Mouse (Mus musculus): ENCODE measurements at regions not wholly inside any gene's neighbourhood (a gene's known extent, or its start where the extent isn't known, plus 50 kb on each side); places are given as distances from the start of the nearest gene placed in this dataset.

DNA sequence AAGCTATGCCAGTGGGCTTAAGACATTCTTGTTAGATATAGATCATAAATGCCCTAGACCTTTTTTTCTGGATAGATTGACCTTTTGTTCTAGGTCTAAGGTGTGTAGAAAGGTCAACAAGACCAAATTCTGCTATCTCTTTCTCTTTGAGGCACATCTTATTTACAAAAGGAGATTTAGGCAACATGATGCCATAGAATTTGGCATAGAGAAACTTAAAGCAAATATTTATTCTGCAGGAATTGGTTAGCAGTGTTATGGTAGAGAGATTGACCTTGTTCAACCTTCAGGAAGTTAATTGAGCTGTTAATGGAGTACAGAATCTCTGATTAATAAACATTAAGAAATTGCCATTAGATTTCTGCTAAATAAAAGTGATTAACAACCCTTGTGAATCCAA, 236.4 kb downstream of the Snx13 start:
- Histone ChIP-seq H3K4me1 (ENCODE audit: control insufficient read depth, insufficient read depth, low read length) (no peaks in the 10 kb centered on the region), H3K27ac (ENCODE audit: control insufficient read depth, insufficient read depth, low read depth, low read length) (no peak overlapping the region), H3K27me3 (ENCODE audit: control insufficient read depth, insufficient read depth, low read length) (no peaks in the 10 kb centered on the region), H3K36me3 (ENCODE audit: control insufficient read depth, insufficient read depth, low read length) (no peaks in the 10 kb centered on the region), H3K4me3 (ENCODE audit: control insufficient read depth, low read depth, low read length) (no peak overlapping the region)
- TF ChIP-seq POLR2A (IDR thresholded peaks at IDR 0.05; ENCODE audit: control insufficient read depth, low read depth, low read length) (no peak), CTCF (IDR thresholded peaks at IDR 0.05; ENCODE audit: control insufficient read depth, insufficient read depth, insufficient replicate concordance, low read depth, low read length) (no peak)

DNA sequence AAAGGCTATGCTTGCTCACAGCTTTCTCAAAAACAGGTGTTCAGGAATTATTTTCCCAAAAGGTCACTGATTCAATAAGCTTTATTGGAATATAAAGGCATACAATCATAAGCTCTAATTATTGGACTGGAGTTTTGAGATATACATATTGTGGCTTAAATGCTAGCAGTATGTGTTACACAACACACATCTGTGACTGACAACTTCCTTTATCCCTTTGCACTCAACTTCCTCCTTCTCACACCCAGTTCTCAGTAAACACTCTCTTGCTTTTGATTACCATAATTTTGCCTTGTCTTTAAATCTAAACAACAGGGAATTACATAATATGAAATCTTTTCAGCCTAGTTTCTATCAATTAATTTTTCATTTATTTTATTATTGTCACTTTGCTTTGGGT, 222.5 kb downstream of the Snx13 start:
- no peak overlapping the region for H3K27ac ChIP-seq (ENCODE audit: control insufficient read depth, insufficient read depth, low read depth, low read length)
- H3K27me3 ChIP-seq (ENCODE audit: control insufficient read depth, insufficient read depth, low read length): no peaks in the 10 kb centered on the region
- TF ChIP-seq POLR2A (IDR thresholded peaks at IDR 0.05; ENCODE audit: control insufficient read depth, low read depth, low read length) (no peak), CTCF (IDR thresholded peaks at IDR 0.05; ENCODE audit: control insufficient read depth, insufficient read depth, insufficient replicate concordance, low read depth, low read length) (no peak)
- no peaks in the 10 kb centered on the region for H3K4me1 ChIP-seq (ENCODE audit: control insufficient read depth, insufficient read depth, low read length)
- no peak overlapping the region for H3K4me3 ChIP-seq (ENCODE audit: control insufficient read depth, low read depth, low read length)
- H3K36me3 ChIP-seq (ENCODE audit: control insufficient read depth, insufficient read depth, low read length): no peaks in the 10 kb centered on the region

DNA sequence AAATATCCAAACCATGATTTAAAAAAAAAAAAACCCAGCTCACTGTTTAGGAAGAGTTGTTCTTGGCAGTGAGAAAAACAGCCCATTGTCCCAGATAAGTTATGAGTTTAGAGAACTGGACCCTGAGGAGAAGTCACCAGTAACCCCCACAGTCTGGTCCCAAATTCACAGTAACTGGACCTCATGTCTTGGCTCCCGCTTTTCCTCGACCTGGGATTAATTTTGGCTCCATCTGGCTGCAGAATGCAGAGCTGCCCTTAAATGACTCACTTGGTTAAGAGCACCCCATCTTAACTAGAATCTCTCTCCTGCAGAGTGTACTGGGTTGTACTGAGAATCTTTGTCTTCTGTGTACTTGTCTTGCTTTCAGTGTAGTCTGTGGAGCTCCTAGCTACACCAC, 221.0 kb downstream of the Snx13 start:
- H3K36me3 ChIP-seq (ENCODE audit: control insufficient read depth, insufficient read depth, low read length): no peaks in the 10 kb centered on the region
- H3K4me3 ChIP-seq (ENCODE audit: control insufficient read depth, low read depth, low read length): no peak overlapping the region
- no peak overlapping the region for H3K27ac ChIP-seq (ENCODE audit: control insufficient read depth, insufficient read depth, low read depth, low read length)
- H3K27me3 ChIP-seq (ENCODE audit: control insufficient read depth, insufficient read depth, low read length): no peaks in the 10 kb centered on the region
- TF ChIP-seq CTCF (IDR thresholded peaks at IDR 0.05; ENCODE audit: control insufficient read depth, insufficient read depth, insufficient replicate concordance, low read depth, low read length): no peak
- no peak for TF ChIP-seq POLR2A (IDR thresholded peaks at IDR 0.05; ENCODE audit: control insufficient read depth, low read depth, low read length)
- H3K4me1 ChIP-seq (ENCODE audit: control insufficient read depth, insufficient read depth, low read length): no peaks in the 10 kb centered on the region

DNA sequence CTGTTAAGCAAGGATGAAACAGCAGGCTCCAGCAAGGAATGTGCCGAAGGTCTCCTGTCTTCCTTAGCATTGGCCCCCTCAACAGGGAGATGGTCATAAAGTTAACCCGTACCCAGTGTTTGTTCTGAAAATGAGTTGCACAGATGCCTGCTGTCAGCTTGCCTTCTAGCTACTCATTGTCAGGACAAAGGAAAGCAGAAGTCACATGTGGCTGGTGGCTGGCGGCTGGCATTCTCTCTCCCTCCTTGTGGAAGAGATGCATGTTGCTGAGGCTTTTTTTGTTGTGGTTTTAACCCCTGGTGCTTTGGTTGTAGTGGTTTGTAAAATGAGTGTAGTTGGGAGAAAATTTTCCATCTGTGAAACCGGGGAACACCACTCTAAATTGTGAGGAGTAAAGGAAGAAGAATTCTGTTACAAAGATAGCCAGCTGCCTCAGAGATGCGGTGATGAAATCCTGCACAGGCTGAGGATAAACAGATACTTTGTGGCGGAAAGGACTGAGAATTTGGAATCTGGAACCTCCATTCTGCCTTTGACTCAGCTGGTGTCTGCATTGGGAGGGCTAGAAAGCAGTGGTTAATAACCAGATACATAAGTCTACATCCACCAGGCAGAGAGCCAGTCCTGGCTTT, 220.2 kb downstream of the Snx13 start:
- no peaks in the 10 kb centered on the region for H3K36me3 ChIP-seq (ENCODE audit: control insufficient read depth, insufficient read depth, low read length)
- no peaks in the 10 kb centered on the region for H3K4me1 ChIP-seq (ENCODE audit: control insufficient read depth, insufficient read depth, low read length)
- no peak overlapping the region for H3K4me3 ChIP-seq (ENCODE audit: control insufficient read depth, low read depth, low read length)
- no peaks in the 10 kb centered on the region for H3K27me3 ChIP-seq (ENCODE audit: control insufficient read depth, insufficient read depth, low read length)
- H3K27ac ChIP-seq (ENCODE audit: control insufficient read depth, insufficient read depth, low read depth, low read length): no peak overlapping the region
- TF ChIP-seq CTCF (IDR thresholded peaks at IDR 0.05; ENCODE audit: control insufficient read depth, insufficient read depth, insufficient replicate concordance, low read depth, low read length) (no peak), POLR2A (IDR thresholded peaks at IDR 0.05; ENCODE audit: control insufficient read depth, low read depth, low read length) (no peak)

DNA sequence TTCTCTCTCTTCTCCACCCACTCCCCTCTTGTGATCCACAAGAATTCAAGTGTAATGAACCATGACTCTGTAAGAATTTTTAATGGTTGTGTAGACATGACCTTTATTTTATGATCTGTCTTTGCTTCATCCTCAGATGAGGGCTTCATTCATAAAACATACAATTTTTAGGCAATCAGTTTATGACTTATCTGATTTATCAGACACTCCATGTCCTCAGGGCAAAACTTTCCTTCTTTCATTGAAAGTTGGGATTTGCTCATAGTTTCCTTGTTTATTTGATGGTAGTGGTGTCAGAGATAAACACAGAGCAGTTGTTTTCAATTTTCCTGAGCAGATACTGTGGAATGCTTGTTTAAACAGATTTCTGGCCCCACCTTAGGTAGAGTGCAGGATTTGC, 212.8 kb downstream of the Snx13 start:
- no peaks in the 10 kb centered on the region for H3K36me3 ChIP-seq (ENCODE audit: control insufficient read depth, insufficient read depth, low read length)
- no peak for TF ChIP-seq CTCF (IDR thresholded peaks at IDR 0.05; ENCODE audit: control insufficient read depth, insufficient read depth, insufficient replicate concordance, low read depth, low read length)
- TF ChIP-seq POLR2A (IDR thresholded peaks at IDR 0.05; ENCODE audit: control insufficient read depth, low read depth, low read length): no peak
- no peaks in the 10 kb centered on the region for H3K27me3 ChIP-seq (ENCODE audit: control insufficient read depth, insufficient read depth, low read length)
- H3K4me1 ChIP-seq (ENCODE audit: control insufficient read depth, insufficient read depth, low read length): no peaks in the 10 kb centered on the region
- no peak overlapping the region for H3K4me3 ChIP-seq (ENCODE audit: control insufficient read depth, low read depth, low read length)
- no peak overlapping the region for H3K27ac ChIP-seq (ENCODE audit: control insufficient read depth, insufficient read depth, low read depth, low read length)

DNA sequence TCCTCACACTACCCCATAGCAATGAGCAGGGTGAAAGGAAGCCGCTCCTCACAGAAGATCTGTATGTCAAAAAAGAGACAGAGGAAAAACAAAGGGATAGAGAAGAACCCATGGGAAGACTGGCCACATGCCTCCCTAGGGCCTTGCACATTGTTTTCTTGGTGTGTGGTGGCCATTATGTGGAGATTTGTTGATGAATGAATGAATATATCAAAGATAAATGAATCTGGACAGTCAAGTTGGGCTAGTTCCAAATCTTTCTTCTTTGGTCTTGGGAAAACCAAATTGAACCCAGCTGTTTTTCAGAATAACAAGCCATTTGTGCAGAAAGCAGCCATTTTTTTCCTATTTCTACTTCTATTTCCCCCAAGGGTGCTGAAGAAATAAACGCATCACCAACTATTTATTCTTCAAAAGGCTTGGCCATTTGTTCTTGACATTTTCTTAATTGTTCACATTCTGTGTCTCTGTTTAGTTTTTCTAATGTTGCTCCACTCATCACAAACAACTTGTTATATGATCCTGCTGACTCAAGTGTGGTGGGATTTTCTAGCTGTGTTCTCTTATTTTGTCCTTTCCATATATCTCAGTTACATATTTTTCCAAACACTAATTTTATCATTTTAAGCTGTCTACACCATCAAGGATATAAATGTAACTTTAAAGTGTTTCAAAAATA, 208.9 kb downstream of the Snx13 start:
- H3K36me3 ChIP-seq (ENCODE audit: control insufficient read depth, insufficient read depth, low read length): no peaks in the 10 kb centered on the region
- H3K4me1 ChIP-seq (ENCODE audit: control insufficient read depth, insufficient read depth, low read length): no peaks in the 10 kb centered on the region
- no peaks in the 10 kb centered on the region for H3K27me3 ChIP-seq (ENCODE audit: control insufficient read depth, insufficient read depth, low read length)
- H3K4me3 ChIP-seq (ENCODE audit: control insufficient read depth, low read depth, low read length): no peak overlapping the region
- no peak overlapping the region for H3K27ac ChIP-seq (ENCODE audit: control insufficient read depth, insufficient read depth, low read depth, low read length)
- TF ChIP-seq POLR2A (IDR thresholded peaks at IDR 0.05; ENCODE audit: control insufficient read depth, low read depth, low read length): no peak
- no peak for TF ChIP-seq CTCF (IDR thresholded peaks at IDR 0.05; ENCODE audit: control insufficient read depth, insufficient read depth, insufficient replicate concordance, low read depth, low read length)

DNA sequence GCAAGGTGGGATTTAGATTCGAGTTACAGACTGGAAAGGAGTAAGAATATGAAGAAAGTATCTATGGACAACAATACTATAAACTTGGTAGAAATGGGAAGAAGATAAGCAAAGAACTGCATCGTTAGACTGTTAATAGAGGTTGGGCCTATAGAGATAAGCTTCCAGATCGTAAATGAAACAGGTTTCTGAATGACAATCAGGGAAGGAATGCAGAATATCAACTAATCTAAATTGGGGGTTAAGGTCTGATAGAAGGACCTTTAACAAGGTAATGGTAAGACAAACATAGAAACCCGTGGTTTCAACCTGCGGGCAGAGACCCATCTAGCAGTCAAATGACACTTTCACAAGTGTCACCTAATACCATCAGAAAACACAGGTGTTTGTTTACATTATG, 201.5 kb downstream of the Snx13 start:
- Histone ChIP-seq H3K27ac (ENCODE audit: control insufficient read depth, insufficient read depth, low read depth, low read length) (no peak overlapping the region), H3K27me3 (ENCODE audit: control insufficient read depth, insufficient read depth, low read length) (no peaks in the 10 kb centered on the region), H3K4me3 (ENCODE audit: control insufficient read depth, low read depth, low read length) (no peak overlapping the region), H3K4me1 (ENCODE audit: control insufficient read depth, insufficient read depth, low read length) (no peaks in the 10 kb centered on the region), H3K36me3 (ENCODE audit: control insufficient read depth, insufficient read depth, low read length) (no peaks in the 10 kb centered on the region)
- TF ChIP-seq CTCF (IDR thresholded peaks at IDR 0.05; ENCODE audit: control insufficient read depth, insufficient read depth, insufficient replicate concordance, low read depth, low read length): no peak
- no peak for TF ChIP-seq POLR2A (IDR thresholded peaks at IDR 0.05; ENCODE audit: control insufficient read depth, low read depth, low read length)

Measured in testis, adult 2 months (tissue).